Mouse (Mus musculus): ENCODE measurements at regions not wholly inside any gene's neighbourhood (a gene's known extent, or its start where the extent isn't known, plus 50 kb on each side); places are given as distances from the start of the nearest gene placed in this dataset.

DNA sequence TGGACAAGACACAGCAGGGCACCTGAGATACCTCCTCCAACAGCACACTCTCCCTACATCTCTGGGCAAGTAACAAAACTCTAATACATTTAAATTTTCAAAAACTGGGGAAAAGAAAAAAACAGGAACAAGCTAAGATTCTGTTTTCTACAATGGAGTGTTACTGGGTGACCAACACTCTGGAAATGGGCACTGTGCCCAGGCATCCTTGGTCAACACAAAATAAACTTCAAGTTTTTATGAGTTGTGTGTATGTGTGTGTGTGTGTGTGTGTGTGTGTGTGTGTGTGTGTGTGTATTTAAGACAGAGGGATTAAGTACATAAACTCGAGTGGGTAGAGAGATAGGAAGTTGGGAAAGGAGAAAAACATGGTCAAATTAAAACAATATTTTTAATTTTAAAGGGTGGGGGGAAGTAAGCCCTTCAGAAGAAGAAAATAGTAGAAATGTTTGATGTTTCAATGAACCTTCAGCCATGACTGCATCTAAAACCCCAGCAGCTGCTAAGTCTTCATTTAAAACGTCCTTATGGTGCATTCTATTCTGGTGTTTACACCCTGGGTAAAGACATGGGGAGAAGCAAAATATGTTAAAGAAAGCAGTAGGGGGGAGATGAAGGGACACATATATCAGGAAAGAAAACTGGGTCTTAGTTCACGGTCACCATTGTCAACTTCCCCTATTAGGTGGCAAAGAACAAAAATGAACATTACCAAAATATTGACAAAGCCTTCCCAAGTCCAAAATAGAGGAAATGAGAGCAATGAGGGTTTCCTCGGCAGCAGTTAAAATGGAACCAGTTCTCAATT is 681.8 kb downstream of the Pdcd6ip start:
- Histone ChIP-seq H3K36me3 (ENCODE audit: insufficient read depth, low read length) (no peaks in the 10 kb centered on the region), H3K4me2 (ENCODE audit: low read depth, low read length) (no peak overlapping the region), H3K9me3 (ENCODE audit: low read length) (no peaks in the 10 kb centered on the region), H3K9ac (replicated peaks; ENCODE audit: low read length) (no peak overlapping the region), H3K4me3 (ENCODE audit: low read length) (no peak overlapping the region), H3K27me3 (ENCODE audit: insufficient read depth, low read length) (no peaks in the 10 kb centered on the region), H3K27ac (no peak overlapping the region), H3K4me1 (ENCODE audit: insufficient read depth, low read length) (no peaks in the 10 kb centered on the region)
- ATAC-seq (no peak), DNase-seq (ENCODE audit: low spot score) (no peak)
- no peak for TF ChIP-seq CTCF (IDR thresholded peaks at IDR 0.05; ENCODE audit: low read depth)
- WGBS, result 70% methylated on average over 4 of the region's 4 CpGs

DNA sequence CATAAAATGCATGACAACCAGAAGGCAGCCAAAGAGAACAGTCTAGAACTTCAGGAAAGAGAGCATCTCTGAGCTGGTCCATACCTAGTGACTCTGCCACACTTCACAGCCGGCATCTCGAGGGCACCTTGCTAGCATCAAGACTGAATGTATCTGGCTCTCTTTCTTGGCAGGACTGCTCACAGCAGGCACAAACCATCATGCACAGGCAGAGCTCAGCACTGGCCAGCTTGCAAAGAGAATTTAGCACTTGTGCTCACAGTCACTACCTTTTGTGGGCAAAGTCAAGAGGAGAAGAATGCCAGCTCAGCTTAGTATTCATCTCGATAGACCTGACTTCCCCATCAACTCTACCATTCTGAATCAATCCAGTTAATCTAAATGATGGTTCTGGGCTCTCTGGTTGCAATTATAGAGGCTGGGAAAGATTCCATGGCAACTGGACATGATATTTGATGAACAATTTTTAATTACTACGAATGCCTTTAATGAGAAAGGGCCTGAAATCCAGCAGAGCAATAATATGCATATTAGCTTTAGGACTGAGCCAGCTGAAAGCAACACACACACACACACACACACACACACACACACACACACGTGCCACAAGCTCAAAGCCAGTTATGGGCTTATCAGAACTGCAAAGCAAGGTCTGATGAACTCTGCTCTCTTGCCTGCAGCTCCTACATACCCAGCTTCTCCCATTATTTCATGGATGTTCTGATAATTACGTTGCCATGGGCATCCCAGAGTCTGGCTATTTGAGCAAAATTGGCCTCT is 686.0 kb downstream of the Pdcd6ip start:
- Histone ChIP-seq H3K4me3 (ENCODE audit: low read length) (no peak overlapping the region), H3K36me3 (ENCODE audit: insufficient read depth, low read length) (no peaks in the 10 kb centered on the region), H3K9ac (replicated peaks; ENCODE audit: low read length) (no peak overlapping the region), H3K9me3 (ENCODE audit: low read length) (no peaks in the 10 kb centered on the region), H3K4me2 (ENCODE audit: low read depth, low read length) (no peak overlapping the region), H3K27ac (peak overlapping the region; percentile 36; the same call in 1 of the 2 replicates), H3K4me1 (ENCODE audit: insufficient read depth, low read length) (no peaks in the 10 kb centered on the region), H3K27me3 (ENCODE audit: insufficient read depth, low read length) (no peaks in the 10 kb centered on the region)
- DNase-seq (ENCODE audit: low spot score) (peak; percentile 23), ATAC-seq (0 out of 2 replicates have a peak, but pooled peaks have one; percentile 10)
- WGBS, result 46% methylated on average over 6 of the region's 6 CpGs
- TF ChIP-seq CTCF (IDR thresholded peaks at IDR 0.05; ENCODE audit: low read depth), result no peak

DNA sequence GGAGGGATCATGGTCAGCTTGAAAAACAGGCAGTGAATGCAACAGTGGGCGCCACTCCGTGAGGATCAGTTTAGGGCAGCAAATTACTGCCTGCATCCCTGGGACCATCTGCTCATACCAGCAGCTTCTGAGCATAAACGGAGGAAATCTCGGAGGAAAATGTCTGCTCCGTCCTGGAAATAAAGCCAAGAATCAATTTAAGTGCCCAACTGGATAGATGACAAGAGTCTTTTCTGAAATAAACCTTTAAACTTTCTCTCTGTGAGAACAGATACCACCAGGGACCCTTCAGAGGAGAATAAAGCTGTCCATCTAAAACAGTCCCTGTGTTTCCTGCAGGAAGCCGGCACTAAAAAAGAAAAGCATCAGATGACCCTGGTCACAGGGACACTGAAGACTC is 688.5 kb downstream of the Pdcd6ip start:
- no peak overlapping the region for H3K9ac ChIP-seq (replicated peaks; ENCODE audit: low read length)
- DNase-seq (ENCODE audit: low spot score) (peak; percentile 39), ATAC-seq (no peak)
- 46% methylated on average over 6 of the region's 6 CpGs for WGBS
- H3K36me3 ChIP-seq (ENCODE audit: insufficient read depth, low read length), result no peaks in the 10 kb centered on the region
- H3K27me3 ChIP-seq (ENCODE audit: insufficient read depth, low read length), result no peaks in the 10 kb centered on the region
- no peak overlapping the region for H3K27ac ChIP-seq
- TF ChIP-seq CTCF (IDR thresholded peaks at IDR 0.05; ENCODE audit: low read depth), result no peak
- H3K4me3 ChIP-seq (ENCODE audit: low read length), result no peak overlapping the region
- no peaks in the 10 kb centered on the region for H3K4me1 ChIP-seq (ENCODE audit: insufficient read depth, low read length)
- H3K9me3 ChIP-seq (ENCODE audit: low read length), result no peaks in the 10 kb centered on the region
- H3K4me2 ChIP-seq (ENCODE audit: low read depth, low read length), result no peak overlapping the region

DNA sequence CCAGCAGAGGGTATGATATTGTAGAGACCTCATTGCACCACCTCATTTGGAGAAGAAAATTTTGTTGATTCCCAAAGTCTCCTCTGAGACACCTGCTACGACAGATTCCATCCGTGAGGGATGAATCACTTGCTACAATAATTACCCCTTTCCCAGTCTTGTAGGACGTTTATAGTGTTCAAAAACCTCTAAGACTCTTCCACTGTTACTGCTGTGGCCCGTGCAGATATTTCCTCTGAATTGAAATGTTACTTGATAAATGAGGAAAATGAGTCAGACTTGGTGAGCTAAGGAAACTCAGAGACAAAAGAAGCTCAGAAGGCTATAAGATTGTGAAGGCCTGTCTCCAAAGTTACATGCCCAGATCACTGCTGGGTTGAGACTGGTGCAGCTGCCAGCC is 700.0 kb downstream of the Pdcd6ip start:
- no peak for DNase-seq (ENCODE audit: low spot score)
- Histone ChIP-seq H3K27ac (no peak overlapping the region), H3K36me3 (ENCODE audit: insufficient read depth, low read length) (no peaks in the 10 kb centered on the region), H3K9ac (replicated peaks; ENCODE audit: low read length) (no peak overlapping the region), H3K4me3 (ENCODE audit: low read length) (no peak overlapping the region), H3K4me1 (ENCODE audit: insufficient read depth, low read length) (no peaks in the 10 kb centered on the region), H3K27me3 (ENCODE audit: insufficient read depth, low read length) (no peaks in the 10 kb centered on the region), H3K4me2 (ENCODE audit: low read depth, low read length) (no peak overlapping the region), H3K9me3 (ENCODE audit: low read length) (no peaks in the 10 kb centered on the region)
- no peak for ATAC-seq
- no peak for TF ChIP-seq CTCF (IDR thresholded peaks at IDR 0.05; ENCODE audit: low read depth)
- 79% methylated on average over 4 of the region's 4 CpGs for WGBS

DNA sequence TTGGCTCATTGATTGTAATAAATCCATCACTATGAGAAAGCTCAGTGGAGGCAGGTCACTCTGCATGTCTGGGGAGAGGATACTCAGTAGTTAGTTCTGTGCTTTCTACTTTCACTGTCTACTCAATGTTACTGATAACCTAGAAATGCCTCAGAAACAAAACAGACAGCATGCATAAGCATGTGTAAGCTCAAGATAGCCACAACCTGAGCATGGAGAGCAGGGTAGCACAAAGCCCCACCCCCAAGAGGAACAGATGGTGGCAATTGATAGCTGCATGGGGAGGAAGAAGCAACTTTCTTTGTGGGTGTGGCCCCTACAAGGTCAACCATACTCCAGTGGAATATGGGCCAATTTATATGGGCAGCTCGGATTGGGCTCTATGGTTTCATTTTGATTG is 711.9 kb downstream of the Pdcd6ip start:
- H3K27ac ChIP-seq, result no peak overlapping the region
- no peaks in the 10 kb centered on the region for H3K36me3 ChIP-seq (ENCODE audit: insufficient read depth, low read length)
- ATAC-seq (no peak), DNase-seq (ENCODE audit: low spot score) (no peak)
- no peak overlapping the region for H3K9ac ChIP-seq (replicated peaks; ENCODE audit: low read length)
- H3K4me2 ChIP-seq (ENCODE audit: low read depth, low read length), result no peak overlapping the region
- no peaks in the 10 kb centered on the region for H3K27me3 ChIP-seq (ENCODE audit: insufficient read depth, low read length)
- H3K4me1 ChIP-seq (ENCODE audit: insufficient read depth, low read length), result no peaks in the 10 kb centered on the region
- TF ChIP-seq CTCF (IDR thresholded peaks at IDR 0.05; ENCODE audit: low read depth), result no peak
- WGBS, result 83% methylated on average over 1 of the region's 1 CpGs
- no peak overlapping the region for H3K4me3 ChIP-seq (ENCODE audit: low read length)
- H3K9me3 ChIP-seq (ENCODE audit: low read length), result no peaks in the 10 kb centered on the region

DNA sequence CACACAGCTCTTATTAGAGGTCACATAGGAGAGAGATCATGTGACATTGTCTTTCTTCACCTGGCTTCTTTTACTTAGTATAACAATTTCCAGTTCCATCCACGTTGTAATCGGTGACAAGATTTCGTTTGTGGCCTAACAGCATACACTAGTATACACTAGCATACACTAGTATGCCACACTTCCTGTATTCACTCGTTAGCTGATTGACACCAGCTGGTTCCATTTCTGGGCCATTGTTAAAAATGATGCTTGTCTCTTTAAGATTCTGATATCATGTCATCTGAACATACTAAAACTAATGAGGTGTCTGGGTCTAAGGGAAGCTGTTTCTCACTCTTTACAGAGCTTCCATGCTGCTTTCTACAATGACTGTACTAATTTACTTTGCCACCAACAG is 713.3 kb downstream of the Pdcd6ip start:
- WGBS, result 82% methylated on average over 4 of the region's 4 CpGs
- Histone ChIP-seq H3K4me2 (ENCODE audit: low read depth, low read length) (no peak overlapping the region), H3K4me3 (ENCODE audit: low read length) (no peak overlapping the region), H3K9ac (replicated peaks; ENCODE audit: low read length) (no peak overlapping the region), H3K9me3 (ENCODE audit: low read length) (no peaks in the 10 kb centered on the region), H3K27me3 (ENCODE audit: insufficient read depth, low read length) (no peaks in the 10 kb centered on the region), H3K4me1 (ENCODE audit: insufficient read depth, low read length) (no peaks in the 10 kb centered on the region), H3K27ac (no peak overlapping the region), H3K36me3 (ENCODE audit: insufficient read depth, low read length) (no peaks in the 10 kb centered on the region)
- ATAC-seq (no peak), DNase-seq (ENCODE audit: low spot score) (no peak)
- TF ChIP-seq CTCF (IDR thresholded peaks at IDR 0.05; ENCODE audit: low read depth), result no peak

DNA sequence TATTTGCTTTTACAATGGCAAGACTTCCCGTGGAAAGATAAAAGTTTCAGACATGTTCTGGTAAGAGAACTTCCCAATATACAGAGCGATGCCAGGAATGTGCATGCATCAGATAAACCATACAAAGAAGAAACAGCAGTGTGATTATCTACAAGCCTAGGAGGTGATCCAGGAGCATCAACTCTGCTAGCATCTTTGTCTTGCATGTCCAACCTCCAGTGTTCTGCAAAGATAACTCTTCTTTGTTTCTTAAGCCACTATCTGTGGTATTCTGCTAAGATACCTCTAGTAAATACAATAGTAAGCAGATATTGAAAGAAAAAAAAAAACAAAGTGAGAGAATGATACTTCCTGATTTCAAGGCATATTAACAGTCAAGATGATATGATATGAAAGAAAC is 714.4 kb downstream of the Pdcd6ip start:
- no peak for ATAC-seq
- Histone ChIP-seq H3K9ac (replicated peaks; ENCODE audit: low read length) (no peak overlapping the region), H3K9me3 (ENCODE audit: low read length) (no peaks in the 10 kb centered on the region), H3K4me3 (ENCODE audit: low read length) (no peak overlapping the region), H3K36me3 (ENCODE audit: insufficient read depth, low read length) (no peaks in the 10 kb centered on the region), H3K27me3 (ENCODE audit: insufficient read depth, low read length) (no peaks in the 10 kb centered on the region), H3K27ac (no peak overlapping the region), H3K4me1 (ENCODE audit: insufficient read depth, low read length) (no peaks in the 10 kb centered on the region), H3K4me2 (ENCODE audit: low read depth, low read length) (no peak overlapping the region)
- WGBS, result 70% methylated on average over 2 of the region's 2 CpGs
- no peak for DNase-seq (ENCODE audit: low spot score)
- TF ChIP-seq CTCF (IDR thresholded peaks at IDR 0.05; ENCODE audit: low read depth), result no peak
